In the genomic region with DNA sequence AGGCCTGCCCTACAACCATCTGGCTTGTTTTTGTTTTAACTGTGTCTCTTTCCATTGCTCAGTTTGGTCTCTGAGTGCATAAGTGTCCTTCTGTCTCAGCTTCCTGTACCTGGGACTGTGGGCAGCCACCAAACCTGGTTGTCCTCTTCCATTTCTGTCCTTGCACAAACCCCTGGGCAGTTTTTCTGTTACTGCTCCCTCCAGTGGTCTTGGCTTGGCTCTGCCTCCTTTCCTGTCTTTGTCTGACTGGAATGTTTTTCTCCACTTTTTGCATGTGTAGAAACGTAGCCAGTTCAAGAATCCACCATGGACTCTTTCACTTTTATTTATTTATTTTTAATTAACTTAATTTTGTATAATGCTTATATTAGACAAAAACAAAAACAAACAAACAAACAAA, we compare ENCODE assay signal across 18 mouse cellular contexts. TPM values are rescaled to one million over a fixed set of nuclear protein-coding genes. Genes with fewer than 3 reads are reported as not detected.
DNase-seq lines count a peak whose midpoint lies in the region; ATAC-seq lines count a peak whose summit lies in the region.
"Had no signal": no experiment of that assay in that cellular context is flagged by ENCODE, and none has a peak within 500 bp of the region (broad histone marks: within the 10 kb centered on the region; RNA-seq: fewer than 3 reads in every experiment).

No protein-coding gene starts in this region.

- H3K4me1 ChIP-seq in midbrain, embryonic 14.5 days (ENCODE audit: control insufficient read depth, insufficient read depth, low read length), result no peaks in the 10 kb centered on the region
- H3K4me1 ChIP-seq in midbrain, embryonic 15.5 days, result no peaks in the 10 kb centered on the region
- H3K4me1 ChIP-seq: embryonic facial prominence, embryonic 15.5 days; forebrain, embryonic 12.5 days; heart, embryonic 13.5 days; hindbrain, embryonic 12.5 days; limb, embryonic 13.5 days; midbrain, embryonic 13.5 days had no signal

- WGBS in midbrain, embryonic 14.5 days, result 64% methylated on average over 1 of the region's 1 CpGs
- 67% methylated on average over 1 of the region's 1 CpGs for whole genome bisulfite sequencing in midbrain, embryonic 15.5 days

- no peaks in the 10 kb centered on the region for H3K9me3 ChIP-seq in midbrain, embryonic 14.5 days (ENCODE audit: control insufficient read depth, low read length)
- H3K9me3 ChIP-seq in midbrain, embryonic 15.5 days, result no peaks in the 10 kb centered on the region
- H3K9me3 ChIP-seq: embryonic facial prominence, embryonic 15.5 days; forebrain, embryonic 12.5 days; heart, embryonic 13.5 days; hindbrain, embryonic 12.5 days; limb, embryonic 13.5 days; midbrain, embryonic 13.5 days had no signal

- H3K27me3 ChIP-seq in midbrain, embryonic 14.5 days (ENCODE audit: control insufficient read depth, insufficient read depth, low read length), result no peaks in the 10 kb centered on the region
- no peaks in the 10 kb centered on the region for H3K27me3 ChIP-seq in midbrain, embryonic 15.5 days (replicated peaks)
- H3K27me3 ChIP-seq: embryonic facial prominence, embryonic 15.5 days; forebrain, embryonic 12.5 days; heart, embryonic 13.5 days; hindbrain, embryonic 12.5 days; limb, embryonic 13.5 days; midbrain, embryonic 13.5 days had no signal

- no peak overlapping the region for H3K27ac ChIP-seq in midbrain, embryonic 14.5 days (replicated peaks; ENCODE audit: low read depth, low read length)
- no peak overlapping the region for H3K27ac ChIP-seq in midbrain, embryonic 15.5 days
- H3K27ac ChIP-seq: embryonic facial prominence, embryonic 15.5 days; forebrain, embryonic 12.5 days; heart, embryonic 13.5 days; hindbrain, embryonic 12.5 days; limb, embryonic 13.5 days; midbrain, embryonic 13.5 days had no signal

- no peak for ATAC-seq in midbrain, embryonic 14.5 days (ENCODE audit: low FRiP score, low TSS enrichment)
- no peak for ATAC-seq in midbrain, embryonic 15.5 days (replicated peaks)
- ATAC-seq: midbrain, embryonic 13.5 days had no signal

- peak; percentile 12 for DNase-seq in adrenal gland, postnatal 14 days
- no peak for DNase-seq in adrenal gland, adult 8-10 months
- DNase-seq in kidney, postnatal 10 days, result peak; percentile 16
- no peak for DNase-seq in kidney, adult 8-10 months
- peak; percentile 5 for DNase-seq in midbrain, embryonic 14.5 days
- DNase-seq in thymus, postnatal 14 days, result no peak
- no peak for DNase-seq in urinary bladder, postnatal 10 days (ENCODE audit: low spot score)
- DNase-seq: adrenal gland, postnatal 10 days; cerebellum, adult 2 months; kidney, adult 18-20 months; right cerebral cortex, postnatal 25 days had no signal

- no peak overlapping the region for H3K4me2 ChIP-seq in midbrain, embryonic 14.5 days (ENCODE audit: low read length)
- no peak overlapping the region for H3K4me2 ChIP-seq in midbrain, embryonic 15.5 days
- H3K4me2 ChIP-seq: embryonic facial prominence, embryonic 15.5 days; forebrain, embryonic 12.5 days; heart, embryonic 13.5 days; hindbrain, embryonic 12.5 days; limb, embryonic 13.5 days; midbrain, embryonic 13.5 days had no signal

- H3K9ac ChIP-seq in midbrain, embryonic 14.5 days (replicated peaks; ENCODE audit: low read length), result no peak overlapping the region
- H3K9ac ChIP-seq in midbrain, embryonic 15.5 days, result no peak overlapping the region
- H3K9ac ChIP-seq: embryonic facial prominence, embryonic 15.5 days; forebrain, embryonic 12.5 days; heart, embryonic 13.5 days; hindbrain, embryonic 12.5 days; limb, embryonic 13.5 days; midbrain, embryonic 13.5 days had no signal

- H3K4me3 ChIP-seq in midbrain, embryonic 14.5 days (replicated peaks; ENCODE audit: low read depth, low read length), result no peak overlapping the region
- no peak overlapping the region for H3K4me3 ChIP-seq in midbrain, embryonic 15.5 days
- H3K4me3 ChIP-seq: embryonic facial prominence, embryonic 15.5 days; forebrain, embryonic 12.5 days; heart, embryonic 13.5 days; hindbrain, embryonic 12.5 days; limb, embryonic 13.5 days; midbrain, embryonic 13.5 days had no signal

- H3K36me3 ChIP-seq in midbrain, embryonic 14.5 days (ENCODE audit: control insufficient read depth, insufficient read depth, low read length), result peaks cover 58% of the 10 kb centered on the region
- peaks cover 34% of the 10 kb centered on the region for H3K36me3 ChIP-seq in midbrain, embryonic 15.5 days (replicated peaks)

RNA-seq across cellular contexts. Expression of gene Lin52, which starts 8.6 kb away (rescaled TPM):
- 11.6 and 15.2 TPM in 2 replicates for total RNA-seq in adrenal gland, postnatal 14 days (2021)
- total RNA-seq in adrenal gland, adult 8-10 months (2022), result 10 to 100 TPM; 17.8 to 21.3 (median 19.6) TPM
- polyA plus RNA-seq in midbrain, embryonic 14.5 days (2014; fragmentation: Nextera tagmentation; extraction: Ambion mirVana), result 37.1 and 41.5 TPM in 2 replicates
- 33.7 and 35.1 TPM in 2 replicates for polyA plus RNA-seq in midbrain, embryonic 15.5 days (2015; fragmentation: Nextera tagmentation; extraction: Ambion mirVana)

RNA-seq across cellular contexts. Expression of gene Aldh6a1, which starts 9.0 kb away (rescaled TPM):
- 232 and 242 TPM in 2 replicates for total RNA-seq in adrenal gland, postnatal 14 days (2021)
- total RNA-seq in adrenal gland, adult 8-10 months (2022), result 100 to 1,000 TPM; 125 to 228 (median 171) TPM
- 29.6 and 39.4 TPM in 2 replicates for polyA plus RNA-seq in midbrain, embryonic 14.5 days (2014; fragmentation: Nextera tagmentation; extraction: Ambion mirVana)
- polyA plus RNA-seq in midbrain, embryonic 15.5 days (2015; fragmentation: Nextera tagmentation; extraction: Ambion mirVana), result 29.7 and 30.8 TPM in 2 replicates

RNA-seq across cellular contexts. Expression of gene Rnf113a2, which starts 42.8 kb away (rescaled TPM):
- 17.1 and 20.8 TPM in 2 replicates for total RNA-seq in adrenal gland, postnatal 14 days (2021)
- total RNA-seq in adrenal gland, adult 8-10 months (2022), result 10 to 100 TPM; 15.0 to 19.2 (median 17.6) TPM
- 21.8 and 22.6 TPM in 2 replicates for polyA plus RNA-seq in midbrain, embryonic 14.5 days (2014; fragmentation: Nextera tagmentation; extraction: Ambion mirVana)
- 22.7 and 23.0 TPM in 2 replicates for polyA plus RNA-seq in midbrain, embryonic 15.5 days (2015; fragmentation: Nextera tagmentation; extraction: Ambion mirVana)

RNA-seq across cellular contexts. Expression of gene Bbof1, which starts 51.0 kb away (rescaled TPM):
- 3.9 and 7.2 TPM in 2 replicates for total RNA-seq in adrenal gland, postnatal 14 days (2021)
- 1 to 10 TPM; 1.2 to 3.5 (median 2.0) TPM for total RNA-seq in adrenal gland, adult 8-10 months (2022)
- polyA plus RNA-seq in midbrain, embryonic 14.5 days (2014; fragmentation: Nextera tagmentation; extraction: Ambion mirVana), result 2.8 and 3.4 TPM in 2 replicates
- polyA plus RNA-seq in midbrain, embryonic 15.5 days (2015; fragmentation: Nextera tagmentation; extraction: Ambion mirVana), result 3.4 and 4.9 TPM in 2 replicates

RNA-seq across cellular contexts. Expression of gene Entpd5, which starts 51.0 kb away (rescaled TPM):
- 81.4 and 86.0 TPM in 2 replicates for total RNA-seq in adrenal gland, postnatal 14 days (2021)
- 100 to 1,000 TPM; 101 to 157 (median 123) TPM for total RNA-seq in adrenal gland, adult 8-10 months (2022)
- polyA plus RNA-seq in midbrain, embryonic 14.5 days (2014; fragmentation: Nextera tagmentation; extraction: Ambion mirVana), result 6.4 and 12.1 TPM in 2 replicates
- 11.2 and 12.1 TPM in 2 replicates for polyA plus RNA-seq in midbrain, embryonic 15.5 days (2015; fragmentation: Nextera tagmentation; extraction: Ambion mirVana)

Comparison
In these comparisons a context has a peak if more than half of its experiments do, and no peak if none do; other contexts are left out.
1. DNase-seq: peak in adrenal gland, postnatal 14 days (single experiment), kidney, postnatal 10 days (single experiment) and midbrain, embryonic 14.5 days (single experiment); none in adrenal gland, adult 8-10 months (single experiment), kidney, adult 8-10 months (0 of 2), thymus, postnatal 14 days (single experiment) and urinary bladder, postnatal 10 days (single experiment).